Mouse (Mus musculus) spleen, postnatal 36 days (tissue): ENCODE measurements around the gene Olfr221.

Experiments used
- DNase-seq, 2 experiments: peaks; one replicate each; pipeline ENCODE4 v3.0.0; 2022; ENCODE audit warnings: low spot score in 2 of 2, mixed read lengths in 1 of 2

The Olfr221 gene

DNA sequence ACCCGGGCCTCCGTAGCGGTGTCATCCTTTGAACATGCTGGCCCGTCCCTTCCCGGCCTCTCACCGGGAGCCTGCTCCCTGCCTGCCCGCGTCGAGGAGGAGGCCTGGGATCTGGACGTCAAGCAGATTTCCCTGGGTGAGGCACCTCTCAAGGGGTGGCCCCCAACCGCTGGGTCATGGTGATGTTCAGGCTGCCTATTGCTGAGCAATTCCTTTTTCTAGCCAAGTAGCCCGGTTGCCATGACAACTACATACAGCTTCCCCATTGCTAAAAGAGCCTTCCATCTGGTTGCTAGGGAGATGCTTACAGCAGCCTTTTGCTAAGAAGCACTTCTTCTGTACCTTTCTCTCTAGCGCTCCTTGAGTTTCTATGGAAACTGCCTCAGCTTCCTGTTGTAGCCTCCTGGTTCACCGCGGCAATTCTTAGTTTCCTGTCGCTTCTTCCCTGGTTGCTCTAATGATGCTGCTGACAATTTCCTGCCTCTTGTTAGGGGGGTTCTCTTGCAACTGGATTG, 38.2 kb downstream of the Olfr221 start:
- DNase-seq = no peak

DNA sequence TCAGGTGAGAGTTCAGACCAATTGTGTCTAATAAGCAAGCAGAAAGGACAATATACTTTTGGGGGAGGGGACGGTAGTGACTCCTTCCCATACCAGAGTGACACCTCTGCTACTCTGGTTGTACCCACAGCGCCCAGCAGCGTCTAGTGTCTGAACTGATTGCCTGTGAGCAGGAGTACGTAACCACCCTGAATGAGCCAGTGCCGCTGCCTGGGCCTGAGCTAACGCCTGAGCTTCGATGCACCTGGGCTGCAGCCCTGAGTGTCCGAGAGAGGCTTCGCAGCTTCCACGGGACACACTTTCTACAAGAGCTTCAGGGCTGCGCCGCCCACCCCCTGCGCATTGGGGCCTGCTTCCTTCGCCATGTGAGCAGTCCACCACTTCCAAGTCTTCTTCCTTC, 44.8 kb downstream of the Olfr221 start:
- DNase-seq = no peak

- no peak for DNase-seq
Observed at GRCm38 (mm10) chr14:51996866-51997265, 45.4 kb downstream of the Olfr221 start.

GRCm38 (mm10) chr14:51996231-51996841, 45.9 kb downstream of the Olfr221 start:
- no peak for DNase-seq

DNA sequence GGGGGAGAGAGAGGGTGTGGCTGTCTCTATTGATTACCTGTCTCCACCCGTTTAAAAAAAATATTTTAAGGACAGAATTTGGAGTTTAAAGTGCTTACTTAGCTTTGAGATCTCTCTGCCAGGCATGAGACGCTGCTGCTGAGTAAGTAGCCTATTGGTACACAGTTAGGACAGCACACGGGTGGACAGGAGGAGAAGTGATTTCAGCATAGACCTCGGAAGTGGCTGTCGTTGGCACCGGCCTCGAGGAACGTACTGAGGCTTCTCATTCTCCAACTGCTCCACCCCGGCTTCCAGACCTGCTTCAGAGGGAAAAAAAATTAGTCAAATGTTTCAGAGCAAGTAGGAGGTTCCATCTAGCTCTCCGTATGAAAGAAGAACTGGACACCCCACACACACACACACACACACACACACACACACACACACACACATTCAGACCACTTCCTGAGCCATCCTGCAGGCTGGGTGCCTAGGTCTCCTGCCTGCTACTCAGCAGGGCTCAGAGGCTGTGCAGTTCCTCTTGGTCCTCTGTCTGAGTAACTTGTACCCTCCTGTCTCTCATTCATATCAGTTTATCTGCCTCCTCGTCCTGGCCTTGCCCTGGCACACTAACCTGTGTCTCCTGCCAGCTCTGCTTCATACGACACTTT, 46.9 kb downstream of the Olfr221 start:
- DNase-seq = no peak

DNA sequence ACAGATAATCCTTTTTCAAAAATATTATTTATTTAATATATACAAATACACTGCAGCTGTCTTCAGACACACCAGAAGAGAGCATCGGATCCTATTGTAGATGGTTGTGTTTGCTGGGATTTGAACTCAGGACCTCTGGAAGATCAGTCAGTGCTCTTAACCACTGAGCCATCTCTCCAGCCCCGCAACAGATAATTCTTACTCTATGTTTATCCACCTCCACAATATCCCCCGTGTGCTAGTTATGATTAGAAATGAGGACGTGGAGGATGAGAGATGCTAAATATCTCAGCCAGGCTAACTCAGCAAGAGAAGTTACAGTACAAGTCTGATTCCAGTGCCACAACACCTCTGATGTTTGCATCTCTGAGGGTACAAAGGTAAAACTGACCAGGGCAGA, 47.8 kb downstream of the Olfr221 start:
- no peak for DNase-seq

- DNase-seq = no peak
Observed at GRCm38 (mm10) chr14:51989461-51989970, 52.7 kb downstream of the Olfr221 start.

DNA sequence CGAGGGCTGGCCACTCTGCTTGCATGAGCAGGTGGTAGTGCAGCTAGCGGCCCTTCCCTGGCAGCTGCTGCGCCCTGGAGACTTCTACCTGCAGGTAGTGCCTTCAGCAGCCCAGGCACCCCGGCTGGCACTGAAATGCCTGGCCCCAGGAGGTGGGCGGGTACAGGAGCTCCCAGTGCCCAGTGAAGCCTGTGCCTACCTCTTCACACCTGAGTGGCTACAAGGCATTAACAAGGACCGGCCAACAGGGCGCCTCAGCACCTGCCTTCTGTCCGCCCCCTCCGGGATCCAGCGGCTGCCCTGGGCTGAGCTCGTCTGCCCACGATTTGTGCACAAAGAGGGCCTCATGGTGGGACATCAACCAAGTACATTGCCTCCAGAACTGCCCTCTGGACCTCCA, 53.5 kb downstream of the Olfr221 start:
- DNase-seq = no peak

DNA sequence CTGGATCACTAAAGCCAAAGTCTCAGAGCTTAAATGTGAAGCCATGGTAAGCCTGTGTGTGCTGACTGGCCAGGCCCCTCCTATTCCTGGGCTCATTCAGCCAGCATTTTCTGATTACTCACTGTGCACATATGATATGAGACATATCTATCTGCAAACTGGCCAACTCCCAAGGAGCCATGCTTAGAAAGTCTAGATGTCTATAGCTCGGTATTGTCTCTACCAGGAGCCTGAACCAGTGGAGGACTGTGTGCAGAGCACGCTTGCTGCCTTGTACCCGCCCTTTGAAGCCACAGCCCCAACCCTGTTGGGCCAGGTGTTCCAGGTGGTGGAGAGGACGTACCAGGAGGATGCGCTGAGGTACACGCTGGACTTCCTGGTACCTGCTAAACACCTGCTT, 55.1 kb downstream of the Olfr221 start:
- DNase-seq = peak in 1 of 2 experiments; percentile 31

DNA sequence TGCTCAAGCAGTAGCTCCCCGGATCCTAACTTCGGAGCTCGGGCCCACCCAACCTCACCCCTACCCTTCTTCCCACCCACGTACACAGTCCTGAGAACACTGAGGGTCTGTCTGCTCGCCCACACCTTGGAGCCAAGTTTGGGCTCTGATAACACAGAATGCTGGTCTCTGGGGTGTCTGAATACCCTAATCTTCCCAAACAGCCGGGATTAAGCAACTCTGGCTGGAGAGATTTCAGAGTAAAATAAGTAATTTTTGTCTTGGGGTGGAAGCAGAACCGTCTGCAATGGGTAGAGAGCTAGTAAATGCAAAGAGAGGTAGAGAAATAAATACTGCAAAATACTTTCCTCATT, 56.1 kb downstream of the Olfr221 start:
- no peak for DNase-seq

DNA sequence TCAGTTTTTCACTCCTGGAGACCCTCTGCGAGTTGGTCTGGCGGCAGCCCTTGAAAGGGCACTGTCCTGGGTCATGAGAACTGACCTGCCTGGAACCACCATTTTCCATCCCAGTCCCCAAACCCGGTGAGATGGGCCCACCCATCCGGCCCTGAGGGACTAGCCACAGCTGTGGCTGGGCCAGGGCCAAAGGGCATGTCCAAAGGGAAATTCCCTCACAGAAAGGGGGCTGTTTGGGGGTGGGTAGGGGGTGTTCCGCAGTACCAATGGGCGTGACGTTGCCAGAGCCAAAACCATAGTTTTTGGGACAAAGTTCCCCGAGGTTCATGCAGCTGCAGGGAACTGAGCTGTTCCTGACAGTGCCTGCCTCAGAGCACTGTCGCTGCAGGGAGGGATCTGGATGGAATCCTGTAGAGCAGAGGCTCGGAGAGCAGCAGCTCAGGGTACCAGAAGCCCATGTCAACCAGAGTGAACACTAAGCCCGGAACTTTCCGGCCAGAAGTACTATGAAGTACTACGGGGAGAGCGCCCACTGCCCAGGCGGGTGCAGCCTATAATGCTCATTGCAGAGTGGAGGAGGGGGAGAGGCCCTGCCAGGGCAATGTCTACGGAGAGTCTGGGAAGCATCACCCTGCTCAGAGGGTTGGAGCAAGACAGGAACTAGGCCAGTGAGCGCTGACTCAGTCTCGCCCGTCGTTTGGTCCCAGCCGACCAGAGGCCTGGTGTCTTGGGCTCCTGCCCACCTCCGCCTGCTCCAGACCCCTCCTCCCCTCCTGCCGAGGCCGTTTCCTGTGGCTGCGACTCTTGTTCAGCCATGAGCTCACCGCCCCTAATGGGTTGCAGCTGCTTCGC, 56.7 kb downstream of the Olfr221 start:
- DNase-seq = no peak

GRCm38 (mm10) chr14:51984247-51985231, 57.7 kb downstream of the Olfr221 start, which contains the start of gene Arhgef40:
Gene Arhgef40 (plus strand): TSS chr14:51984719.
- peak; percentile 32 to 38 for DNase-seq
